Mouse (Mus musculus): ENCODE results near the gene Rnls.

DNA sequence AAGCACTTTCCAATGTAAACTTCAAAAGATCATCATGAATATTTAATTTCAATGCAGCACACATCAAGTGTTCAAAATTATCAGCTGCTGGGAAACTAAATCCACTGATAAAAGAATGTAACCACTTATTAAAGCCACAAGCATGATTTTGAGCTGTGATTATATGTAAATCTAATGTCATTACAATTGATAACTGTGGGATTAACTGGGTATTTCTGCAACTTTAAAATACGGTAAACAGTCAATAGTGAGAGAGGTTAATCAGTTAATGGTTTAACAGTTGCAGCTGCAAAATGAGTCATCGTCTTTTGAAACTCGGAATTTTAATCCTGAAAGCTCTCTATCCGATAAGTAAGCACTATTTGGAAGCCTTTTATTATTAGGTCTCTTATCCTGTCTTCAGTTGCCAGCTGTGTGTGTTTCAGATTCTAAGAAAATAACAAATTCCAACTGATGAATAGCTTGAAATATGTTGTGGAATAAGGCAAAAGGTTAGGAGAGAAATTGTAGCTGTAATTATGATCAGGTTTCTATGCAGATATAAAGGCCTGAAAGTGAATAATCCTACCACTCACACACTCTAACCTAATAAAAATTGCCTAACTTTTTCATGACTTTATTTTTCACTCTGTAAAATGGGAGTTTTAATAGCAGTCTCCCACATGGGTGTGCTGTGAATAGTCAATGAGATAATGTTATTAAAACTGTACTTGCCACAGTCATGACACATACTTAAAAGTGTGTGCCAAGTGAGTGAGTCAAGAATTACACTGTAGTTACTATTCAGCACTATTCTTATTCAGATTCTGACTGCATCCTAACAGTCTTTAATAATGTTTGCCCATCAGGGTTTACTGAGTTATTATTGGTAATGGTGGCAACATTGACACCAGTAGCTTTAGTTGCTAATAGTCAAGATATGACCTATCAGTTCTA is 65.1 kb downstream of the Rnls start:
- TF ChIP-seq CTCF (IDR thresholded peaks at IDR 0.05) (no peak), POLR2A (IDR thresholded peaks at IDR 0.05; ENCODE audit: insufficient read depth, low read depth, low read length) (no peak), EP300 (IDR thresholded peaks at IDR 0.05; ENCODE audit: insufficient read depth, low read depth, low read length) (no peak)

Measured in heart, adult 2 months (tissue).